Mouse (Mus musculus): Measurements from ENCODE around the gene Atxn1.

- no peak for TF ChIP-seq POLR2A (IDR thresholded peaks at IDR 0.05; ENCODE audit: borderline replicate concordance, extremely low read depth, low read depth, low read length)
- no peak for TF ChIP-seq CTCF (IDR thresholded peaks at IDR 0.05; ENCODE audit: insufficient read depth, low read length)
Observed at GRCm38 (mm10) chr13:45528787-45529186, 436.0 kb downstream of the Atxn1 start.

Data from lung, adult 2 months (tissue).